Mouse (Mus musculus) liver, embryonic 14.5 days (tissue): ENCODE results near the gene Cnot8. TPM values are rescaled to one million over a fixed set of nuclear protein-coding genes. Genes with fewer than 3 reads are reported as not detected.

Experiments
- ATAC-seq: fragments of 200-750 bp; cut with Nextera tagmentation; 2 replicates; pipeline ENCODE4 v1.8.0; 2017; ENCODE audit warnings: moderate number of reproducible peaks, mild to moderate bottlenecking, moderate library complexity; ENCODE audit not compliant: insufficient read depth
- DNase-seq, 3 experiments: peaks; one replicate each; pipeline ENCODE4 v3.0.0-alpha.2; 2012 to 2013; ENCODE audit warnings: low read depth in 3 of 3, low spot score in 3 of 3
- H3K27ac ChIP-seq: fragments of 300-500 bp; sonication (generic); 2 replicates; pipeline ENCODE4 v1.5.1; 2014; ENCODE audit warnings: moderate library complexity, mild to moderate bottlenecking, control low read depth, inconsistent platforms
- H3K27me3 ChIP-seq: fragments of 300-500 bp; sonication (generic); 2 replicates; pipeline ENCODE4 v1.6.1; 2014; ENCODE audit warnings: mild to moderate bottlenecking, low read length, moderate library complexity; ENCODE audit not compliant: control insufficient read depth, insufficient read depth
- H3K36me3 ChIP-seq: fragments of 300-500 bp; sonication (generic); replicated peaks from 2 replicates; pipeline ENCODE4 v1.6.1; 2014; ENCODE audit warnings: low read depth; ENCODE audit not compliant: control insufficient read depth, insufficient read depth
- H3K4me1 ChIP-seq, 2 experiments: fragments of 200-500 bp in 1 of 2; fragments of 300-500 bp in 1 of 2; sonication (generic) in 1 of 2; replicated peaks; 2 replicates each; pipeline ENCODE4 v1.6.1; 2012 to 2014; ENCODE audit warnings: antibody characterized with exemption in 1 of 2, inconsistent platforms in 1 of 2, low read length in 1 of 2; ENCODE audit not compliant: control insufficient read depth in 2 of 2, insufficient read depth in 2 of 2
- H3K4me2 ChIP-seq: fragments of 300-500 bp; sonication (generic); 2 replicates; pipeline ENCODE4 v1.6.1; 2014; ENCODE audit warnings: low read depth, mild to moderate bottlenecking, control low read depth, moderate library complexity
- H3K4me3 ChIP-seq, 2 experiments: fragments of 200-500 bp in 1 of 2; fragments of 300-500 bp in 1 of 2; sonication (generic) in 1 of 2; 2 replicates each; pipeline ENCODE4 v1.5.1; 2012 to 2014; ENCODE audit warnings: low read depth in 2 of 2, low read length in 2 of 2, mild to moderate bottlenecking in 2 of 2, control low read depth in 1 of 2, inconsistent platforms in 1 of 2, moderate library complexity in 1 of 2; ENCODE audit not compliant: insufficient read depth in 1 of 2
- H3K9ac ChIP-seq: fragments of 300-500 bp; sonication (generic); replicated peaks from 2 replicates; pipeline ENCODE4 v1.6.1; 2014; ENCODE audit warnings: mild to moderate bottlenecking, control low read depth, moderate library complexity
- H3K9me3 ChIP-seq: fragments of 300-500 bp; sonication (generic); 2 replicates; pipeline ENCODE4 v1.6.1; 2016; ENCODE audit warnings: low read length, mixed read lengths; ENCODE audit not compliant: control insufficient read depth
- CTCF ChIP-seq: IDR thresholded peaks from 2 replicates; pipeline ENCODE4 v1.5.1; 2016; ENCODE audit warnings: antibody characterized with exemption, low read depth, control low read depth
- EP300 ChIP-seq: IDR thresholded peaks from 2 replicates; pipeline ENCODE4 v1.6.1; 2016; ENCODE audit warnings: antibody characterized with exemption, low read depth
- WGBS: fragments of 180-500 bp; shearing (Covaris S2); extraction: QIAGEN DNeasy Blood & Tissue Kit; methylation state at CpG from one replicate; pipeline ENCODE4 v1.1.7; 2014; ENCODE audit not compliant: insufficient replicate concordance; 5-methylcytosine and 5-hydroxymethylcytosine counted together
- polyA plus RNA-seq, 2 experiments: library from polyadenylated mRNA; depleted of rRNA in 1 of 2; stranded (reverse) in 1 of 2; unstranded in 1 of 2; fragments of >200 nt; fragmentation: Nextera tagmentation in 1 of 2; extraction: Ambion mirVana in 1 of 2; gene quantifications; 2 replicates each; pipeline versions ENCODE4 v1.2.1 to v1.2.3; 2012 to 2014

Gene Cnot8
- polyA plus RNA-seq, 2 experiments, result 26.3 to 28.9 TPM

DNA sequence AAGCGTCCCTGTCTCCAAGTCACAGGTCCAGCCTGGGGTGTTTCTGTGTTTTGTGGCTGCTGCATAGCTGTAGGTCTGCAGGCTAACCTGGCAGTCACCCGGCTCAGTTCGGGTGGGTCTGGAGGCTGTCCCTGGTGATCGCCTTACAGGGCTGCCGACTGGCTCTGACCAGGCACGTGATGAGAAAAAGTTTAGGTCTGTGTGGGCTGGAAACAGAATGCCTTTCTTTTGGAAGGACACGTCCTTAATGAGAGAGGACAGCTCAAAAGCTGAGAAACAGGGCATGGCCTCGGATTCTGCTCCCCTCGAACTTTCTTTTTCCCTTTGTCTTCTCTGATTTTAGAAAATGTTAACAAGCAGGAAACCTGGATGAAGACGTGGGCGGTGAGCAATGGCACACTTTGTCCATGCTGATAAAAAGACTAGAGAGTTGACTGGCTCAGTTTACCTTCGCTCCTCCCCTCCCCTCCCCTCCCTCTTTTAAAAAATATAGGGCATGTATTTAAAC lies 10.9 kb upstream of the Cnot8 start, which contains the start of gene Gm12248:
Gm12248 (minus strand) TSS at position 114 of the 508 bp plus-strand sequence.
- Histone ChIP-seq H3K27me3 (peaks cover 16% of the 10 kb centered on the region), H3K4me2 (peak within 1 kb of the TSS; percentile 45), H3K27ac (no peak within 1 kb of the TSS), H3K9ac (no peak within 1 kb of the TSS), H3K4me3 (peak within 1 kb of the TSS in 1 of 2 experiments; percentile 6; a peak in 1 of 4 replicates), H3K9me3 (no peaks in the 10 kb centered on the region), H3K4me1 (peaks cover 0 to 8% of the 10 kb centered on the region in 2 experiments; a peak in 1 of 4 replicates), H3K36me3 (no peaks in the 10 kb centered on the region)
- no peak for ATAC-seq
- 16% methylated on average over 12 of the region's 12 CpGs for WGBS
- no peak for DNase-seq
- TF ChIP-seq CTCF, result no peak
- TF ChIP-seq EP300, result no peak

DNA sequence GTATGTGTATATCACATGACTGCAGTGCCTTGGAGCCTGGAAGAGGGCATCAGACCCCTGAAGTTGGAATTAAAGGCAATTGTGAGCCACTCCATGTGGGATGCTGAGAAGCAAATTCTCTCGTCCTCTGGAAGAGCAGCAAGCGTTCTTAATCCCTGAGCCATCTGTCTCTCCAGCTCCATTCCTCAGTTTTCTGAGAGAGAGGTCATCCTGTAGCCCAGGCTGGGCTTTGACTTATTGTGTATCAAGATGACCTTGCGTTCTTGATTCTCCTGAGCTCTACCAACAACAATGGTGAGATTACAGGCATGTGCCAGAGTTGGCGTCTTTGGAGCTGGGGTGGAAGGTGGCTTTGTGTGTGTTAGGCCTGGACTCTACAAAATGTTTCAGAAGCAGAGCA lies 9.2 kb upstream of the Cnot8 start:
- Histone ChIP-seq H3K9me3 (no peaks in the 10 kb centered on the region), H3K4me3 (no peak overlapping the region), H3K27ac (no peak overlapping the region), H3K36me3 (no peaks in the 10 kb centered on the region), H3K9ac (no peak overlapping the region), H3K27me3 (peaks cover 17% of the 10 kb centered on the region), H3K4me1 (peaks cover 0 to 8% of the 10 kb centered on the region in 2 experiments; a peak in 1 of 4 replicates), H3K4me2 (no peak overlapping the region)
- 64% methylated on average over 4 of the region's 4 CpGs for WGBS
- DNase-seq (no peak), ATAC-seq (no peak)
- no peak for TF ChIP-seq EP300
- TF ChIP-seq CTCF, result no peak

DNA sequence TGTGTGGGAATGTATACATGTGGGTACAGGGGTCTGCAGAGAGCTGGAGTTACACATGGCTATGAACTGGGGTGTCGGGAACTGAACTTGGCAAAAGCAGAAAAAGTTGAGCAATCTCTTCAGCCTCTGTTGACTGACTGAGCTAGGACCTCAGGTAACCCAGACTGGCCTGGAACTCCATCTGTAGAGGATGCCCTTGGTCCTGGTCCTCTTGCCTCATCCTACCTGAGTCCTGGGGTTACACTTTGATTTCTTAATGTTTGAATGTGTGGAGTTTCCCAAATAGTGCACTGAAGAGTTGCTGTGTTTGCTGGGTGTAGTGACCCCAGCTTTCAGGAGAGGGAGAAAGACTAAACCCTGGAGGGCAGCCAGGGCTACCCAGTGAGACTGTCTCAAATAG lies 8.4 kb upstream of the Cnot8 start:
- no peak overlapping the region for H3K27ac ChIP-seq
- no peaks in the 10 kb centered on the region for H3K36me3 ChIP-seq
- DNase-seq, result no peak
- peaks cover 17% of the 10 kb centered on the region for H3K27me3 ChIP-seq
- H3K4me2 ChIP-seq, result no peak overlapping the region
- H3K9ac ChIP-seq, result no peak overlapping the region
- H3K4me1 ChIP-seq, result peaks cover 0 to 8% of the 10 kb centered on the region in 2 experiments; a peak in 1 of 4 replicates
- H3K4me3 ChIP-seq, result no peak overlapping the region
- H3K9me3 ChIP-seq, result no peaks in the 10 kb centered on the region
- TF ChIP-seq CTCF (no peak), EP300 (no peak)
- ATAC-seq, result peak; percentile 61
- 48% methylated on average over 1 of the region's 1 CpGs for WGBS

- Histone ChIP-seq H3K27me3 (peaks cover 17% of the 10 kb centered on the region), H3K4me2 (no peak overlapping the region), H3K27ac (no peak overlapping the region), H3K4me1 (peaks cover 0 to 8% of the 10 kb centered on the region in 2 experiments; a peak in 1 of 4 replicates), H3K9me3 (no peaks in the 10 kb centered on the region), H3K4me3 (no peak overlapping the region), H3K9ac (no peak overlapping the region), H3K36me3 (no peaks in the 10 kb centered on the region)
- ATAC-seq (no peak), DNase-seq (no peak)
- WGBS, result 49% methylated on average over 5 of the region's 5 CpGs
- no peak for TF ChIP-seq EP300
- no peak for TF ChIP-seq CTCF
Observed at GRCm38 (mm10) chr11:58096160-58096559, 7.8 kb upstream of the Cnot8 start.

DNA sequence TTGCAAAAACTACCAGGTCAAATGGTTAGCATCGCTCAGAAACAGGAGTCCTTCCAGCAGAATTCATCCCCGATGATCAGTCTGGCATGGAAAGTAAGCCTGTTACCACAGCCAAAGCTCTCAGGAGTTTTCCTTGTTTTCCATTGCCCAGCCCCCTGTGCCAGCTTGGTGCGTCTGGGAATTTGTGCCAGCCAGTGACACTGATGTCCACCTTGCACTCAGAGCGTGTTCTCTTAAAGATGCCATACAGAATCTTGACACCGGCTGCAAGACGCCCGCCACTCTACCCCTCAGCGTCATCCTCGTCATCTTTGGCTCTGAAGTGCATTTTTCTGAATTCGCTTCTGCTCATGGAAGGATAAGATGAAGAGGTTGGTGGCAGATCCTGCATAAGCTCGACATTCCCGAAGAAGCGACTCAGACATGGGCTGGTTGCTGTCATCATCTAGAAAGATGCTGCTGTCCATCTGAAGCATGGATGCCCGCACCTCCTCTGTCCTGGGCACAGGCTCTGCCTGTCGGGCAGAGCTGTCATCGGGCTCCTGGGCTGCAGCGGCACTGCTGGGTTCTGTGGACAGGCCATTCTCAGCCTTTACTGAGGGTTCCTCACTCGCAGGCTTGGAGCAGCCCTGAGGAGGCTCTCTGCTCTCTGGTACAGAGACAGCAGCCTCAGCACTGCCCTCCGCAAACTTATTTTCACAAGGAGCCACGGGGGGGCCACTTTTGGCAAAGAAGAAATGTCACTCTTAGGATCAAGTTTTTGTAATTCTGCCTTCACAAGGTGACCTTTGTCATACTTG lies 6.9 kb upstream of the Cnot8 start:
- no peak for DNase-seq
- 48% methylated on average over 20 of the region's 20 CpGs for WGBS
- H3K9ac ChIP-seq, result no peak overlapping the region

More for the DNA sequence above, 6.9 kb upstream of the Cnot8 start:
- TF ChIP-seq EP300 (no peak), CTCF (no peak)
- Histone ChIP-seq H3K36me3 (no peaks in the 10 kb centered on the region), H3K27ac (no peak overlapping the region), H3K4me1 (peaks cover 0 to 8% of the 10 kb centered on the region in 2 experiments; a peak in 1 of 4 replicates), H3K4me3 (no peak overlapping the region), H3K9me3 (no peaks in the 10 kb centered on the region), H3K27me3 (peaks cover 17% of the 10 kb centered on the region), H3K4me2 (peak overlapping the region; percentile 55; the same call in 1 of the 2 replicates)
- ATAC-seq, result no peak
